Mouse (Mus musculus): Measurements from ENCODE around the gene Clec4g.
"Not testable (repeated sequence)": the region's sequence is repeated elsewhere in the genome, so short reads cannot be mapped to it uniquely, and the experiment has no call there.

The Clec4g gene

GRCm38 (mm10) chr8:3720551-3720950, at the start of gene Clec4g:
Gene Clec4g (minus strand): TSS chr8:3720651.
- in situ Hi-C loops (cut with MboI; ENCODE audit: low pct_unique_long_range_greater_than_20kb in 1 of 2, low sequenced_read_pairs in 2 of 2, unreplicated experiment in 1 of 2) = loop anchor here (25.0 kb wide), 2 partner anchors 242 to 642 kb away; partner anchors contain the start of gene Cd209c (in 1 of the 2)

DNA sequence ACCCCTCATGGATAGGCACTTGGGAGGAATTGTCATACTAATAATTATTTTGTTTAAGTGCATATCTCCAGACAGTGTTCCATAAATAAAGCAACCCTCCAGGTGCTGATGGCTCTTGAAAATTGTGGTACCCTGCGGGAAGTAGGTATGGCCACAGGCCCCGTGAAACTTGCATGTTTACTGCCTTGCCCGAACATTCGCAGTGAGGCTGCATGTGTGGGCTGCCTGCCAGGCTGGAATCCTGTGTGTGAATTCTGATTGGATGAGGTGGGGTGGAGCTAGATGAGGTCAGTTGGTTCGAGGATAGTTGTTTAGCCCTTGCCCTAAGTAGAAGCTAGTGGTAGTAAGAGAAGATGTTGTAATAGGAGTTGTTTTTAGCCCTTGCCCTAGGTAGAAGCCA, 48.2 kb upstream of the Clec4g start:
- in situ Hi-C loops (cut with MboI; ENCODE audit: low pct_unique_long_range_greater_than_20kb in 1 of 2, low sequenced_read_pairs in 2 of 2, unreplicated experiment in 1 of 2) = not testable (repeated sequence)

- in situ Hi-C loops (cut with MboI; ENCODE audit: low pct_unique_long_range_greater_than_20kb in 1 of 2, low sequenced_read_pairs in 2 of 2, unreplicated experiment in 1 of 2) = no loop called here
These were observed 33.9 kb upstream of the Clec4g start for GRCm38 (mm10) chr8:3754261-3754850.

GRCm38 (mm10) chr8:3748761-3749160, 28.3 kb upstream of the Clec4g start, which contains the start of gene Cd209a:
Gene Cd209a (minus strand): TSS chr8:3748984.
- in situ Hi-C loops (cut with MboI; ENCODE audit: low pct_unique_long_range_greater_than_20kb in 1 of 2, low sequenced_read_pairs in 2 of 2, unreplicated experiment in 1 of 2) = no loop called here

- in situ Hi-C loops (cut with MboI; ENCODE audit: low pct_unique_long_range_greater_than_20kb in 1 of 2, low sequenced_read_pairs in 2 of 2, unreplicated experiment in 1 of 2) = no loop called here
These were observed 16.5 kb upstream of the Clec4g start for GRCm38 (mm10) chr8:3736947-3737346.

GRCm38 (mm10) chr8:3735599-3735998, 15.1 kb upstream of the Clec4g start:
- in situ Hi-C loops (cut with MboI; ENCODE audit: low pct_unique_long_range_greater_than_20kb in 1 of 2, low sequenced_read_pairs in 2 of 2, unreplicated experiment in 1 of 2) = no loop called here

DNA sequence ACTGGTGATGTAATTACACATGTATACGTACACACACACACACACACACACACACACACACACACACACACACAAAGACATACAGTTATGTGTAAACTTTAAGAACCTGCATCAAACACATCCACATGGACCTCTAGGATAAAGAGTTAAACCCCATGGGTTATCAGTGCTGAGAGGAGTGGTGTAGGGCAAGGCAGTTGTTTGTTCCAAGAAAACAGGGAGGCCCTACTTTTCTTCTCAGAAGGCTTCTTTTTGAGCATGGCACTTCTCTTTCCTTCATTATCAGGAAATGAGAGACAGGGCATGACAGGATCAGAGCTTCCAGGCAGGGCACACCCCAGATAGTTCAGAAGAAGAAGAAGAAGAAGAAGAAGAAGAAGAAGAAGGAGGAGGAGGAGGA, 13.6 kb upstream of the Clec4g start:
- in situ Hi-C loops (cut with MboI; ENCODE audit: low pct_unique_long_range_greater_than_20kb in 1 of 2, low sequenced_read_pairs in 2 of 2, unreplicated experiment in 1 of 2) = no loop called here

- in situ Hi-C loops (cut with MboI; ENCODE audit: low pct_unique_long_range_greater_than_20kb in 1 of 2, low sequenced_read_pairs in 2 of 2, unreplicated experiment in 1 of 2) = loop anchor here (25.0 kb wide), 2 partner anchors 241 to 641 kb away; partner anchors contain the start of gene Cd209c (in 1 of the 2)
These were observed 590 bp upstream of the Clec4g start for GRCm38 (mm10) chr8:3721041-3721440.

DNA sequence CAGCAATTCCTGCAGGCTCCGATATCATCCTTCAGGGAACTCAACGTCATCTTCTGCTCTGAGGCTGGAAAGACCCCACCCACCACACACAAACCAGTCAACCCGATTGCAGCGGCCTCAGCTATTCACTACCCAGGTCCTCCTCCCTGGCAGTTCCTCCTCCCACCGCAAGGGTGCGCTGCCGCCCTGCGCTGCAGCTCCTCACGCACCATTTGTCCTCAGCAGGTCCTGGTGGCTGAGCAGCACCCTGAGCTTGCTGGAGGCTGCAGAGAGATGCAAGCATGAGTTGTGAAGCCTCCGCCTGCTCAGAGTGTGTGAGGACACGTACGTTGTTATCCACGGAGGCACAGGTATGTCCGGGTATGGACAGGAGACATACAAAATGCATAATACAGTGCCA, 1.9 kb downstream of the Clec4g start:
- in situ Hi-C loops (cut with MboI; ENCODE audit: low pct_unique_long_range_greater_than_20kb in 1 of 2, low sequenced_read_pairs in 2 of 2, unreplicated experiment in 1 of 2) = loop anchor here (10.0 to 25.0 kb wide), 3 partner anchors 236 to 644 kb away; partner anchors contain the start of gene Cd209c (in 2 of the 2)

DNA sequence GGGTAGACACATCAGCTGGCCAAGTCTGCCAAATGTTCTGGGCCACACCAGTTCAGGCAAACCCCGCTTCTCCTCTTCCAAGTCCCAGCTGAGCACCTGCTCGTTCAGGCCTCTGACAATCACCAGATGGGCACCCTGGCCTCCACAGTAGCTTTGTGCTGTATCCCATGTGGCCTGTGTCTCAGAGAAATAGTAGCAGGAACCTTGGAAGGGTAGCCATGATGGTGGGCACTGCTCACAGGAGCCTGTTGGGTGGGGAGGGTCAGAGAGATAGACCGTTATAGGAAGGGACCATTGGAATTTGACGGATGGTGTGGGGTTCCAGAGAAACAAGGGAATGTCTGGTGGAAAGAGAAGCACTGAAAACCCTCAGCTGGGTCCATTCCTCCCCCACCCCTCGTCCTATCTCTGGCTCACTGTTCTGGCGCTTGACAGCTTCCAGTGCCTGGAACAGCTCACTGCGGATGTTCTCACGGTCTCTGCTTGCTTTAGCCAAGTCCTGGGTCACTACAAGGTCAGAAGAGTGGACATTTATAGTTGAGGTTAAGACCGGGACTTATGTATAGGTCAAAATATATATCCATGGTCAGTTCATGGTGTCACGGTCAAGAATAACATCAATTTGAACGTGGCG, 3.0 kb downstream of the Clec4g start:
- in situ Hi-C loops (cut with MboI; ENCODE audit: low pct_unique_long_range_greater_than_20kb in 1 of 2, low sequenced_read_pairs in 2 of 2, unreplicated experiment in 1 of 2) = loop anchor here (10.0 to 25.0 kb wide), 3 partner anchors 237 to 645 kb away; partner anchors contain the start of gene Cd209c (in 2 of the 2)

GRCm38 (mm10) chr8:3711646-3712045, 8.8 kb downstream of the Clec4g start:
- in situ Hi-C loops (cut with MboI; ENCODE audit: low pct_unique_long_range_greater_than_20kb in 1 of 2, low sequenced_read_pairs in 2 of 2, unreplicated experiment in 1 of 2) = loop anchor here (10.0 to 25.0 kb wide), 3 partner anchors 243 to 651 kb away; partner anchors contain the start of gene Cd209c (in 2 of the 2)

- in situ Hi-C loops (cut with MboI; ENCODE audit: low pct_unique_long_range_greater_than_20kb in 1 of 2, low sequenced_read_pairs in 2 of 2, unreplicated experiment in 1 of 2) = loop anchor here (10.0 to 25.0 kb wide), 3 partner anchors 244 to 652 kb away; partner anchors contain the start of gene Cd209c (in 2 of the 2)
These were observed 10.1 kb downstream of the Clec4g start for GRCm38 (mm10) chr8:3710312-3710711.

- in situ Hi-C loops (cut with MboI; ENCODE audit: low pct_unique_long_range_greater_than_20kb in 1 of 2, low sequenced_read_pairs in 2 of 2, unreplicated experiment in 1 of 2) = loop anchor here (25.0 kb wide), 2 partner anchors 255 to 655 kb away; partner anchors contain the start of gene Cd209c (in 1 of the 2)
These were observed 12.8 kb downstream of the Clec4g start for GRCm38 (mm10) chr8:3707611-3708010.

DNA sequence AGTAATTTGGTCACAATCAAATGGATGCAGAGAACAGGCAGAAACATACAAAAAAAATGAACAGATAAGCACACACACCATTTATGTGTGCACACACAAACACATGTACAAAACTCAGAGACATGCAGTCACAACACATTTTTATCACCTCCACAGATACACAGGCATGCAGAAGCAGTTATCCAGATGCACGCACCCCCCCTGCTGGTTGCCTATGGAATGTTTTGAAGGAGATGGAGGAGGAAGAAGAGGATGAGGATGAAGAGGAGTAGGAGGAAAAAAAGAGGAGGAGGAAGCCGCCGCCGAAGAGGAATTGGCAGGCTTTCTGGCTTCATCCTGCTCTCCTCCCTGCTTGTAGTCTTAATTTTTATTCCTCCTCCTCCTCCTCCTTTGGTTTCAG, 14.7 kb downstream of the Clec4g start:
- in situ Hi-C loops (cut with MboI; ENCODE audit: low pct_unique_long_range_greater_than_20kb in 1 of 2, low sequenced_read_pairs in 2 of 2, unreplicated experiment in 1 of 2) = loop anchor here (25.0 kb wide), 2 partner anchors 257 to 657 kb away; partner anchors contain the start of gene Cd209c (in 1 of the 2)

- in situ Hi-C loops (cut with MboI; ENCODE audit: low pct_unique_long_range_greater_than_20kb in 1 of 2, low sequenced_read_pairs in 2 of 2, unreplicated experiment in 1 of 2) = loop anchor here (25.0 kb wide), 2 partner anchors 261 to 661 kb away; partner anchors contain the start of gene Cd209c (in 1 of the 2)
These were observed 19.0 kb downstream of the Clec4g start for GRCm38 (mm10) chr8:3701491-3701890.

- in situ Hi-C loops (cut with MboI; ENCODE audit: low pct_unique_long_range_greater_than_20kb in 1 of 2, low sequenced_read_pairs in 2 of 2, unreplicated experiment in 1 of 2) = no loop called here
These were observed 26.3 kb downstream of the Clec4g start, which contains the start of gene Fcer2a for GRCm38 (mm10) chr8:3694121-3694520. Gene Fcer2a (minus strand): TSS chr8:3694175.

DNA sequence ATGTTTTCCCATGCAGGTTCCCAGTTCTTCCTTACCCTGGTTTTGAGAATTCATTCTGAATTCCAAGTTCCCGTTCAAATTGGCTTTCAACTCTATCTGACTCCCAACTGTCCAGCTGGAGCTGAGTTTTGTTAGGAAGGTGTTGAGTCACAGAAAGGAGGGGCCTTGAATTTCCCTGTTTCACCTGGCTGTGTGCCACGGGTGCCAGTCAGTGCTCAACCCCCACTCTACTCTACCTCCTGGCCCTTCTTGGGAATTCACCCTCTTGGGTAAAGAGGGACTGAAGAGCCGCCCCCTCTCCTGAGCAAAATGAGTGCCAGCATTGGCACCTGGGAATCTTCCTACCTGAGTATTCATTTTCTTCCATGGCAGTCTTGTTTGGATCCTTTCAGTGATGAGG, 29.7 kb downstream of the Clec4g start:
- in situ Hi-C loops (cut with MboI; ENCODE audit: low pct_unique_long_range_greater_than_20kb in 1 of 2, low sequenced_read_pairs in 2 of 2, unreplicated experiment in 1 of 2) = no loop called here

- in situ Hi-C loops (cut with MboI; ENCODE audit: low pct_unique_long_range_greater_than_20kb in 1 of 2, low sequenced_read_pairs in 2 of 2, unreplicated experiment in 1 of 2) = no loop called here
These were observed 32.9 kb downstream of the Clec4g start for GRCm38 (mm10) chr8:3687537-3687936.

GRCm38 (mm10) chr8:3685422-3685821, 35.0 kb downstream of the Clec4g start:
- in situ Hi-C loops (cut with MboI; ENCODE audit: low pct_unique_long_range_greater_than_20kb in 1 of 2, low sequenced_read_pairs in 2 of 2, unreplicated experiment in 1 of 2) = no loop called here

Measured in mouse embryonic stem cell (cell line).